Mouse (Mus musculus): Measurements from ENCODE around the gene Pigg. TPM values are rescaled to one million over a fixed set of nuclear protein-coding genes. Genes with fewer than 3 reads are reported as not detected.

The Pigg gene
- polyA plus RNA-seq, 1 experiment from 2014 or later, result 4.6 TPM

DNA sequence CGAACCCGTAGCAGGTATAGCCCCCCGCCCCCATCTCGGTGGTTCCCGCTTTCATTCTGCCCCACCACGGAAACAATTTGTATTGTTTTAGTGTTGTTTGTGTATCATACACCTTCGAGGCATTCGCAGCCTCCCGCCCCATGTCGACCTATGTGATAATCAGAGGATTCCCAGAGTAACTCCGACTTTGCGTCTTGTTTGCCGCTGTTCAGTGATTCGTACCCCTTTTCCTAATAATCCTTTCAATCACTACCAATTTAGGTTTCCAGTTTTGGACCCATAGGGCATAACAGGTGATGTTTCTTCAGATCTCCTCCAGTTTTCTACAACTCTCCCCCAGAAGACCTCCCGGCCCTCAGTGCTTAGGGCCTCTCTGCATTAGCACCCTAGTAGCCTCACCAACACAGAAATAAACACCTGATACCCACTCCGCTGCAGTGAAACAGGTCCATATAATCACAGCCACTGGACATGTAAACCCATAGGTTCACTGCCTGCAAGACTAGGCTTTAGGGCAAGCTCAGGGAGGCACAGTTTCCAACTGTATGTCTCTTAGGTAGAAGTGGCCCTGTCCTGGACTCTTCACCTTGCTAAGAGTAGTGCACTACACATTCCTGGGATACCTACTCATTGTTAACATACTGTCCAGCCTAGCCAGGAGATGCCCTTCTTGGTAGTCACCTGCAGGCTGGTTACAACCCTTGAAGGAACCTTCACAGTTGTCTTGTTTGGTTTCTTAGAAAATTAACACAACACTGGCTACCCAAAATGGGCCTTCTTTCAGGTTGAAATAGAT is 854 bp downstream of the Pigg start:
- no peaks in the 10 kb centered on the region for H3K36me3 ChIP-seq (ENCODE audit: insufficient read depth, low read length)
- 4% methylated on average over 16 of the region's 16 CpGs for WGBS
- TF ChIP-seq EP300 (IDR thresholded peaks at IDR 0.05), result peak; percentile 72
- no peak for TF ChIP-seq CTCF (IDR thresholded peaks at IDR 0.05)
- H3K9ac ChIP-seq (replicated peaks; ENCODE audit: low read depth), result peak overlapping the region; percentile 77
- peak overlapping the region; percentile 78 for H3K4me3 ChIP-seq (ENCODE audit: low read depth, low read length)
- peak overlapping the region; percentile 85 for H3K27ac ChIP-seq (ENCODE audit: low read length)
- H3K27me3 ChIP-seq (replicated peaks; ENCODE audit: insufficient read depth, low read length), result no peaks in the 10 kb centered on the region
- peaks cover 4% of the 10 kb centered on the region; the same call in 1 of the 2 replicates for H3K4me1 ChIP-seq (ENCODE audit: insufficient read depth, low read depth, low read length)
- ATAC-seq (peak; percentile 71), DNase-seq (ENCODE audit: low spot score) (peak; percentile 53)
- no peaks in the 10 kb centered on the region for H3K9me3 ChIP-seq (ENCODE audit: low read length)
- peak overlapping the region; percentile 85 for H3K4me2 ChIP-seq (replicated peaks; ENCODE audit: low read depth, low read length)

DNA sequence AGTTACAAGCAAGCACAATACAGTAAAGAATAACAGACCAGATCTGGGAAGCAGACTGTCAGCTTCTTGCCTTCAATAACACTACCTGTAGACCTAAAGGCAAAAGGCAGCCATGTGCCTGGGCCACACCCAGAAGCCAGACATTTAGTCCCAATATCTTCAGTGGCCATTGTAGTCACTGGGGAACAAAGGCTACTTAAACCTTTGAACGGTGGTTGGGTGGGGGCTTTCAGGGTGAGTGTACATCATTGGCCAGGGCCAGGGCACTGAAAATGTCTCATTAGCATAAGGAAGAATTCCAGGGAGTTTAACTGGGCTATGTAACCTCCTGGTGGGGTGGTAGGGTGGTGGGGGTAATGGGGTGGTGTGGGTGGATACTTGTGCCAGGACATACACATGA is 18.6 kb downstream of the Pigg start:
- DNase-seq (ENCODE audit: low spot score) (no peak), ATAC-seq (no peak)
- H3K9ac ChIP-seq (replicated peaks; ENCODE audit: low read depth), result no peak overlapping the region
- no peak for TF ChIP-seq EP300 (IDR thresholded peaks at IDR 0.05)
- TF ChIP-seq CTCF (IDR thresholded peaks at IDR 0.05), result no peak
- no peaks in the 10 kb centered on the region for H3K9me3 ChIP-seq (ENCODE audit: low read length)
- no peak overlapping the region for H3K27ac ChIP-seq (ENCODE audit: low read length)
- H3K4me2 ChIP-seq (replicated peaks; ENCODE audit: low read depth, low read length), result no peak overlapping the region
- H3K4me1 ChIP-seq (ENCODE audit: insufficient read depth, low read depth, low read length), result no peaks in the 10 kb centered on the region
- peaks cover 20% of the 10 kb centered on the region; the same call in 1 of the 2 replicates for H3K36me3 ChIP-seq (ENCODE audit: insufficient read depth, low read length)
- H3K4me3 ChIP-seq (ENCODE audit: low read depth, low read length), result no peak overlapping the region
- H3K27me3 ChIP-seq (replicated peaks; ENCODE audit: insufficient read depth, low read length), result no peaks in the 10 kb centered on the region
- WGBS, result 78% methylated on average over 1 of the region's 1 CpGs

DNA sequence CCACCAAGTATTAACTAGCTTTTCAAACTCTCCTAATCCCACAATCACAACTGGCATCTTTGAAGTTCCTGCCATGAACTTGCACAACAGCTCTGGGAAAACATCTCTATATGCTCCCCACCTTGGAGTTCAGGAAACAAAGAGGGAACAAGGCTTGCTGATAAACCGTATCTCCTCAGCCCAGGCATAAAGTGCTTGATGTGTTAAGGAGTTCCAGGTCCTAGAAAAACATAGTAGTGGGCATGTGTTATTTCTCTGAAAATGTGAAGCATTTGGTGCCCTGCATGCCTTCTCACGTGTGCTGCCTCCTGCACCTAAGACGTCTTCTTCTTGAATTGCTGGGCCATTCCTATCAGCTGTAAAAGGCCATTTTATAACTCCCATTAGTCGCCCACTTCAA is 25.0 kb downstream of the Pigg start:
- H3K4me2 ChIP-seq (replicated peaks; ENCODE audit: low read depth, low read length), result no peak overlapping the region
- no peaks in the 10 kb centered on the region for H3K27me3 ChIP-seq (replicated peaks; ENCODE audit: insufficient read depth, low read length)
- H3K4me3 ChIP-seq (ENCODE audit: low read depth, low read length), result no peak overlapping the region
- no peaks in the 10 kb centered on the region for H3K4me1 ChIP-seq (ENCODE audit: insufficient read depth, low read depth, low read length)
- H3K27ac ChIP-seq (ENCODE audit: low read length), result no peak overlapping the region
- DNase-seq (ENCODE audit: low spot score), result no peak
- TF ChIP-seq CTCF (IDR thresholded peaks at IDR 0.05) (no peak), EP300 (IDR thresholded peaks at IDR 0.05) (no peak)
- 0 out of 2 replicates have a peak, but pooled peaks cover 4% of the 10 kb centered on the region for H3K36me3 ChIP-seq (ENCODE audit: insufficient read depth, low read length)
- ATAC-seq, result no peak
- 70% methylated on average over 4 of the region's 4 CpGs for WGBS
- no peaks in the 10 kb centered on the region for H3K9me3 ChIP-seq (ENCODE audit: low read length)
- H3K9ac ChIP-seq (replicated peaks; ENCODE audit: low read depth), result no peak overlapping the region

DNA sequence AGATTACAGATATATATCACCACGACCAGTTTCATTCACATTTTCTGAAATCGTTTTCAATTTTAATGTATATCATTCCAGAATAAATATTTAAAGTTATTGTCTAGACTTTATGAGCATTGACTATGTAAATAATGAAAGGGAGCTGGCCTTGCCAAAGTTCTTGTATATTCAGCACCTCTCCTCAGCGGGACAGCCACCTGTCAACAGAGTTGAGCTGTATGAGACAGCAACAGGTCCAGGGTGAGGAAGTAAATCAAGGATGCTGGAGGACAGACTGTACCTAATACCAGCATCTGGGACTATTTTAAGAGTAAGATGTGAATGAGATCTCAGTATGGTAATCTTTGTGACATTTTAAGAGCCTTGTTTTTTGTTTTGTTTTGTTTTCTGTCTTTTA is 25.6 kb downstream of the Pigg start:
- Histone ChIP-seq H3K4me1 (ENCODE audit: insufficient read depth, low read depth, low read length) (no peaks in the 10 kb centered on the region), H3K36me3 (ENCODE audit: insufficient read depth, low read length) (0 out of 2 replicates have a peak, but pooled peaks cover 4% of the 10 kb centered on the region), H3K9me3 (ENCODE audit: low read length) (no peaks in the 10 kb centered on the region), H3K4me2 (replicated peaks; ENCODE audit: low read depth, low read length) (no peak overlapping the region), H3K27me3 (replicated peaks; ENCODE audit: insufficient read depth, low read length) (no peaks in the 10 kb centered on the region), H3K4me3 (ENCODE audit: low read depth, low read length) (no peak overlapping the region), H3K27ac (ENCODE audit: low read length) (no peak overlapping the region), H3K9ac (replicated peaks; ENCODE audit: low read depth) (no peak overlapping the region)
- DNase-seq (ENCODE audit: low spot score) (no peak), ATAC-seq (no peak)
- TF ChIP-seq CTCF (IDR thresholded peaks at IDR 0.05) (no peak), EP300 (IDR thresholded peaks at IDR 0.05) (no peak)
- WGBS, result 69% methylated on average over 3 of the region's 3 CpGs

DNA sequence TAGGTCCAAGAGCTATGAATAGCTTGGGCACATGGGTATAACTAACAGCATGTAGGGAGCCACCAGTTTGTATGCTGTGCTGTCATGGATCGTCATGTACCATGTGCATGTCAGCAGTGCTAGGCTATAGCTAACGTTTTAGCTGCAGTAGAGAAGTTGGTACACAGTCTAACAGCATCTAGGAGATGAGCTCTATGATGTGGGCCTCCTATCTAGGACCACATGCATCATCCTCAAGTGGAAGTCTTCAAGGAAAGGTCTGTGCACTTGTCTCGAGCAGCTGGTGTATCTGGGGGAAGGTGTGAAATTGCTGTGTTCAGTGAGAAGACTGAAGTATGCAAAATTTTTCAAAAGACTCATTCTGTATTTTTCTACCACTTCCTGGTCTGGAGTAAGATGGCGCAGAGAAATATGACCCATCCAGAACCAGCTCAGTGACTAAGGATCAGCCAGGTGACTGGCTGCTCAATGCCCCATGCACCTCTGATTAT is 31.3 kb downstream of the Pigg start:
- Histone ChIP-seq H3K36me3 (ENCODE audit: insufficient read depth, low read length) (0 out of 2 replicates have a peak, but pooled peaks cover 20% of the 10 kb centered on the region), H3K4me3 (ENCODE audit: low read depth, low read length) (no peak overlapping the region), H3K9ac (replicated peaks; ENCODE audit: low read depth) (no peak overlapping the region), H3K9me3 (ENCODE audit: low read length) (no peaks in the 10 kb centered on the region), H3K4me2 (replicated peaks; ENCODE audit: low read depth, low read length) (no peak overlapping the region), H3K27ac (ENCODE audit: low read length) (no peak overlapping the region), H3K4me1 (ENCODE audit: insufficient read depth, low read depth, low read length) (no peaks in the 10 kb centered on the region), H3K27me3 (replicated peaks; ENCODE audit: insufficient read depth, low read length) (no peaks in the 10 kb centered on the region)
- ATAC-seq (no peak), DNase-seq (ENCODE audit: low spot score) (no peak)
- 88% methylated on average over 4 of the region's 4 CpGs for WGBS
- TF ChIP-seq EP300 (IDR thresholded peaks at IDR 0.05) (no peak), CTCF (IDR thresholded peaks at IDR 0.05) (no peak)

DNA sequence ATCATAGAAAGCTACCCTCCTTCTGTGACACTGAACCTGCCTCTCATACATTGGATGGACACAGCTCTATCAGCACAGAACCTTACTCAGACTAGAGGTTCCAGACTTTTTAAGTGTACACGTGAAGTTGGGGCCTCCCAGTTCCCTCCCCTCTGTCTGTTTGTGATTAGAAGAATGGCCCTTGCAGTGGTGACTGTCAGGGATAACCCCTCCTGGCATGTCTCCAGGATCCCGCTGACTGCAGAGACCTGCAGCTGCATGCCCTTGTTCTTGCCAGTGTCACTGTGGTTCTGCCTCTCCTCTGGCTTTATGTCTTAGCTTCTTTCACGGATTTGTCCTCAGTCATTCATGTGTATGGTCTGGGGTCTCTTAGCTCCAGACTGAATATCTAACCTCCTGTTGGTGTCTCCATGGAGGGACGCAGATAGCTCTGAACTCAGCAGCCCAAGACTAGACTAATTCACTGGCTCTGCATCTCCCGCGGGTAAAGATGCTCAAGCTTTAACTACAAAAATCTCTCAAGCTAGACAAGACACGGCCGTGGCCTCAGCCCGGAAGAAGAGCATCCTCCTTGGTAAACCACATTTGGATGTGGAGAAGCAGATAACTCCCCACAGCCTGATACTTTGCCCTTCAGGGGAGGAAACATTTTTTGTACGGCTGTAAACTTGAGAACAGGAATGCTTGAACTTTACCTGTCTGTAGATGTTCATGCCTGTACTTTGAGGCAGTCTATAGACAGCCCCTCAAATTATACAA is 33.1 kb downstream of the Pigg start:
- no peaks in the 10 kb centered on the region for H3K9me3 ChIP-seq (ENCODE audit: low read length)
- H3K9ac ChIP-seq (replicated peaks; ENCODE audit: low read depth), result no peak overlapping the region
- H3K4me2 ChIP-seq (replicated peaks; ENCODE audit: low read depth, low read length), result no peak overlapping the region
- TF ChIP-seq EP300 (IDR thresholded peaks at IDR 0.05) (no peak), CTCF (IDR thresholded peaks at IDR 0.05) (no peak)
- 76% methylated on average over 10 of the region's 10 CpGs for WGBS
- H3K4me3 ChIP-seq (ENCODE audit: low read depth, low read length), result no peak overlapping the region
- no peak for ATAC-seq
- DNase-seq (ENCODE audit: low spot score), result no peak
- H3K27ac ChIP-seq (ENCODE audit: low read length), result no peak overlapping the region
- H3K27me3 ChIP-seq (replicated peaks; ENCODE audit: insufficient read depth, low read length), result no peaks in the 10 kb centered on the region
- 0 out of 2 replicates have a peak, but pooled peaks cover 20% of the 10 kb centered on the region for H3K36me3 ChIP-seq (ENCODE audit: insufficient read depth, low read length)
- no peaks in the 10 kb centered on the region for H3K4me1 ChIP-seq (ENCODE audit: insufficient read depth, low read depth, low read length)

All from lung, postnatal 0 days (tissue).